Mouse (Mus musculus) cerebellum, postnatal 36 days (tissue): ENCODE data around the gene Padi4.
A peak's percentile ranks its signal among the peaks of the same experiment; 100 is the strongest.

Source experiments
- DNase-seq, 2 experiments: peaks; one replicate each; pipeline ENCODE4 v3.0.0; 2021 to 2022; ENCODE audit warnings: mixed read lengths in 2 of 2

The Padi4 gene

GRCm38 (mm10) chr4:140787414-140787813, 13.4 kb upstream of the Padi4 start:
- DNase-seq = no peak

- DNase-seq = no peak
Observed at GRCm38 (mm10) chr4:140785217-140785616, 11.2 kb upstream of the Padi4 start.

GRCm38 (mm10) chr4:140784292-140784945, 10.4 kb upstream of the Padi4 start:
- DNase-seq = no peak

- no peak for DNase-seq
Observed at GRCm38 (mm10) chr4:140782821-140783220, 8.8 kb upstream of the Padi4 start.

- DNase-seq = no peak
Observed at GRCm38 (mm10) chr4:140780507-140780906, 6.5 kb upstream of the Padi4 start.

- DNase-seq = no peak
Observed at GRCm38 (mm10) chr4:140779803-140780397, 5.9 kb upstream of the Padi4 start.

- DNase-seq = no peak
Observed at GRCm38 (mm10) chr4:140776623-140777022, 2.6 kb upstream of the Padi4 start.

- no peak for DNase-seq
Observed at GRCm38 (mm10) chr4:140775876-140776275, 1.8 kb upstream of the Padi4 start.

- DNase-seq = no peak
Observed at GRCm38 (mm10) chr4:140774893-140775292, 857 bp upstream of the Padi4 start.

GRCm38 (mm10) chr4:140771091-140771490, 2.9 kb downstream of the Padi4 start:
- no peak for DNase-seq

GRCm38 (mm10) chr4:140770433-140770832, 3.6 kb downstream of the Padi4 start:
- no peak for DNase-seq

- DNase-seq = no peak
Observed at GRCm38 (mm10) chr4:140768973-140769372, 5.1 kb downstream of the Padi4 start.

- DNase-seq = no peak
Observed at GRCm38 (mm10) chr4:140765936-140766335, 8.1 kb downstream of the Padi4 start.

GRCm38 (mm10) chr4:140763158-140763557, 10.9 kb downstream of the Padi4 start:
- DNase-seq = peak; percentile 41 to 43

- no peak for DNase-seq
Observed at GRCm38 (mm10) chr4:140761601-140762000, 12.4 kb downstream of the Padi4 start.

- DNase-seq = no peak
Observed at GRCm38 (mm10) chr4:140755811-140756210, 18.2 kb downstream of the Padi4 start.

- DNase-seq = no peak
Observed at GRCm38 (mm10) chr4:140753366-140753765, 20.7 kb downstream of the Padi4 start.

GRCm38 (mm10) chr4:140750328-140750727, 23.7 kb downstream of the Padi4 start:
- peak; percentile 10 to 13 for DNase-seq

- no peak for DNase-seq
Observed at GRCm38 (mm10) chr4:140747978-140748377, 26.1 kb downstream of the Padi4 start.

GRCm38 (mm10) chr4:140744654-140745053, 29.4 kb downstream of the Padi4 start:
- DNase-seq = peak; percentile 61 to 63

GRCm38 (mm10) chr4:140743086-140743485, 30.9 kb downstream of the Padi4 start:
- DNase-seq = no peak

GRCm38 (mm10) chr4:140742543-140742942, 31.5 kb downstream of the Padi4 start, which contains the start of gene Padi6:
Padi6 (minus strand) TSS chr4:140742643.
- DNase-seq = no peak

- no peak for DNase-seq
Observed at GRCm38 (mm10) chr4:140741401-140741800, 32.6 kb downstream of the Padi4 start.

GRCm38 (mm10) chr4:140740655-140741054, 33.4 kb downstream of the Padi4 start:
- no peak for DNase-seq

GRCm38 (mm10) chr4:140732871-140733270, 41.2 kb downstream of the Padi4 start:
- no peak for DNase-seq
